Mouse (Mus musculus) embryonic facial prominence, embryonic 14.5 days (tissue): ENCODE data around the gene B4galnt1. TPM values are rescaled to one million over a fixed set of nuclear protein-coding genes. Genes with fewer than 3 reads are reported as not detected.
A peak's percentile ranks its signal among the peaks of the same experiment; 100 is the strongest.

Source experiments
- ATAC-seq: fragments of 200-750 bp; cut with Nextera tagmentation; 2 replicates; pipeline ENCODE4 v1.8.0; 2017; ENCODE audit warnings: low read depth, moderate number of reproducible peaks, moderate TSS enrichment
- DNase-seq: peaks from one replicate; pipeline ENCODE4 v3.0.0-alpha.2; 2015; ENCODE audit warnings: low spot score
- H3K27ac ChIP-seq: fragments of 300-500 bp; sonication (generic); replicated peaks from 2 replicates; pipeline ENCODE4 v1.5.1; 2014; ENCODE audit warnings: low read depth, mild to moderate bottlenecking, low read length, moderate library complexity
- H3K27me3 ChIP-seq: fragments of 300-500 bp; sonication (generic); replicated peaks from 2 replicates; pipeline ENCODE4 v1.6.1; 2014; ENCODE audit warnings: low read length; ENCODE audit not compliant: control insufficient read depth, insufficient read depth
- H3K36me3 ChIP-seq: fragments of 300-500 bp; sonication (generic); 2 replicates; pipeline ENCODE4 v1.6.1; 2014; ENCODE audit warnings: low read length, mixed read lengths; ENCODE audit not compliant: control insufficient read depth, insufficient read depth
- H3K4me1 ChIP-seq: fragments of 300-500 bp; sonication (generic); 2 replicates; pipeline ENCODE4 v1.6.1; 2014; ENCODE audit warnings: antibody characterized with exemption, low read length; ENCODE audit not compliant: control insufficient read depth, insufficient read depth
- H3K4me2 ChIP-seq: fragments of 300-500 bp; sonication (generic); 2 replicates; pipeline ENCODE4 v1.6.1; 2014; ENCODE audit warnings: low read depth, mild to moderate bottlenecking, low read length, moderate library complexity, mixed read lengths
- H3K4me3 ChIP-seq: fragments of 300-500 bp; sonication (generic); 2 replicates; pipeline ENCODE4 v1.5.1; 2014; ENCODE audit warnings: low read depth, mild to moderate bottlenecking, low read length
- H3K9ac ChIP-seq: fragments of 300-500 bp; sonication (generic); 2 replicates; pipeline ENCODE4 v1.6.1; 2014; ENCODE audit warnings: low read depth, mild to moderate bottlenecking, low read length, moderate library complexity, mixed read lengths
- H3K9me3 ChIP-seq: fragments of 300-500 bp; sonication (generic); 2 replicates; pipeline ENCODE4 v1.6.1; 2016; ENCODE audit warnings: low read length; ENCODE audit not compliant: control insufficient read depth
- WGBS: fragments of 180-500 bp; shearing (Covaris S2); extraction: QIAGEN DNeasy Blood & Tissue Kit; methylation state at CpG from one replicate; pipeline ENCODE4 v1.1.7; 2014; 5-methylcytosine and 5-hydroxymethylcytosine counted together
- polyA plus RNA-seq: library from polyadenylated mRNA; unstranded; fragments of >200 nt; fragmentation: Nextera tagmentation; extraction: Ambion mirVana; gene quantifications from 2 replicates; pipeline ENCODE4 v1.2.1, GENCODE M21; 2014

B4galnt1 gene
- polyA plus RNA-seq, 1 experiment from 2014 or later = 9.8 TPM

DNA sequence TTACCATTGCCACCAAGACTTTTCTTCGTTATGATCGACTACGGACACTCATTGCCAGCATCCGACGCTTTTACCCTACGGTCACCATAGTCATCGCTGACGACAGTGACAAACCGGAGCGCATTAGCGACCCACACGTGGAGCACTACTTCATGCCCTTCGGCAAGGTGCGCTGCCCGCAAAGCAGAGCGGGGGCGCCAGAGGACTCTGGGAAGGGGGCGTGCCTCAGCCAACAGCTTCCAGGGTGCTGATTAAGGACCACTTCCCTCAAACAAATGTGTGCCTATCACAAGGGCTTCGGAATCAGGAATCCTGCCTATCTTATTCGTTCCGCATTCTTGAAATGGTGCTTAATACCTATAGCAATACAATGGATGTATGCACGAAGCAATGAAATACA is 5.0 kb downstream of the B4galnt1 start:
- Histone ChIP-seq H3K9ac (peak overlapping the region; percentile 50; the same call in 1 of the 2 replicates), H3K4me3 (peak overlapping the region; percentile 45), H3K9me3 (no peaks in the 10 kb centered on the region), H3K4me2 (peak overlapping the region; percentile 81), H3K4me1 (peaks cover 9% of the 10 kb centered on the region), H3K27me3 (peaks cover 60% of the 10 kb centered on the region), H3K36me3 (no peaks in the 10 kb centered on the region), H3K27ac (no peak overlapping the region)
- no peak for ATAC-seq
- 2% methylated on average over 22 of the region's 22 CpGs for WGBS
- peak; percentile 40 for DNase-seq

DNA sequence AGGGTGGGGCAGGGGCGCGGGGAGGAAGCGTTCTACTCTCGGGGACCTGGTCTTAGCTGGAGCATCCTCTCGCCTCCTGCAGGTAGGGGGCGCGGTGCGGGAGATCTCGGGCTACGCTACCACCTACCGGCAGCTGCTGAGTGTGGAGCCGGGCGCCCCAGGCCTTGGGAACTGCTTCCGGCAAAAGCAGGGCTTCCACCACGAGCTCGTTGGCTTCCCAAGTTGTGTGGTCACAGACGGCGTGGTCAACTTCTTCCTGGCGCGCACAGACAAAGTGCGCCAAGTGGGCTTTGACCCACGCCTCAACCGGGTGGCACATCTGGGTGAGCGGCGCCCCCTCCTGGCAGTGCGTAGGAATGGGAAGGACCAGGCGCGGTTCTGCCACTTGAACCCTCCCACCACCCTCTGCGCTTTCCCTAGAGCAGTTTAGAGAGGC is 5.8 kb downstream of the B4galnt1 start:
- DNase-seq (peak; percentile 77), ATAC-seq (peak; percentile 82)
- Histone ChIP-seq H3K9ac (peak overlapping the region; percentile 50; the same call in 1 of the 2 replicates), H3K27me3 (peaks cover 52% of the 10 kb centered on the region), H3K4me1 (peaks cover 9% of the 10 kb centered on the region), H3K4me3 (peak overlapping the region; percentile 45), H3K36me3 (no peaks in the 10 kb centered on the region), H3K9me3 (no peaks in the 10 kb centered on the region), H3K4me2 (peak overlapping the region; percentile 81), H3K27ac (no peak overlapping the region)
- WGBS = 0% methylated on average over 10 of the region's 29 CpGs

DNA sequence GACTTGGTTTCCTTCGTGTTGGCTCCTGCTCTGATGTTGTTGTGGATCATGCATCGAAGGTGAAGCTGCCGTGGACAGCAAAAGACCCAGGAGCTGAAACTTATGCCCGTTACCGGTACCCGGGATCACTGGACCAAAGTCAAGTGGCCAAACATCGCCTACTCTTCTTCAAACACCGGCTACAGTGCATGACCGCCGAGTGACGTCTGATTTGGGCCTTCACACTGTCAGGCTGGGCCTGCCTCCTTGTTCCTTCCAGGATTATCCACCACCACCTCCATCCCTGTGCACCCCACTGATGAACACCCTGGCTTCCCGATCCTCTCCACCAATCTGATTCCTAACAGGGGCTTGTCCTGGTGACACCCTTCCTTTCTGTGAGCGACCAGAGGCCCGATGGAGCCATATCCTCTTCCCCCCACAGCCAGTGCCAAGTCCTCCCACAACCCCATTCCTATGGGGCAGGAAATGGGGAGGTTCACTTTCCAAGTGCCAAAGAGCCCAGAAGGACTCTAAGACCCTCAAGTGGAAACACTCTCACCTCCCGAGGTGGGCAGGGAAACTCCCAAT is 6.7 kb downstream of the B4galnt1 start:
- WGBS = 86% methylated on average over 15 of the region's 15 CpGs
- ATAC-seq (no peak), DNase-seq (no peak)
- H3K27me3 ChIP-seq = peaks cover 45% of the 10 kb centered on the region
- H3K27ac ChIP-seq = no peak overlapping the region
- H3K4me1 ChIP-seq = peaks cover 9% of the 10 kb centered on the region
- H3K4me2 ChIP-seq = no peak overlapping the region
- H3K9me3 ChIP-seq = no peaks in the 10 kb centered on the region
- H3K36me3 ChIP-seq = no peaks in the 10 kb centered on the region
- H3K4me3 ChIP-seq = no peak overlapping the region
- H3K9ac ChIP-seq = no peak overlapping the region

DNA sequence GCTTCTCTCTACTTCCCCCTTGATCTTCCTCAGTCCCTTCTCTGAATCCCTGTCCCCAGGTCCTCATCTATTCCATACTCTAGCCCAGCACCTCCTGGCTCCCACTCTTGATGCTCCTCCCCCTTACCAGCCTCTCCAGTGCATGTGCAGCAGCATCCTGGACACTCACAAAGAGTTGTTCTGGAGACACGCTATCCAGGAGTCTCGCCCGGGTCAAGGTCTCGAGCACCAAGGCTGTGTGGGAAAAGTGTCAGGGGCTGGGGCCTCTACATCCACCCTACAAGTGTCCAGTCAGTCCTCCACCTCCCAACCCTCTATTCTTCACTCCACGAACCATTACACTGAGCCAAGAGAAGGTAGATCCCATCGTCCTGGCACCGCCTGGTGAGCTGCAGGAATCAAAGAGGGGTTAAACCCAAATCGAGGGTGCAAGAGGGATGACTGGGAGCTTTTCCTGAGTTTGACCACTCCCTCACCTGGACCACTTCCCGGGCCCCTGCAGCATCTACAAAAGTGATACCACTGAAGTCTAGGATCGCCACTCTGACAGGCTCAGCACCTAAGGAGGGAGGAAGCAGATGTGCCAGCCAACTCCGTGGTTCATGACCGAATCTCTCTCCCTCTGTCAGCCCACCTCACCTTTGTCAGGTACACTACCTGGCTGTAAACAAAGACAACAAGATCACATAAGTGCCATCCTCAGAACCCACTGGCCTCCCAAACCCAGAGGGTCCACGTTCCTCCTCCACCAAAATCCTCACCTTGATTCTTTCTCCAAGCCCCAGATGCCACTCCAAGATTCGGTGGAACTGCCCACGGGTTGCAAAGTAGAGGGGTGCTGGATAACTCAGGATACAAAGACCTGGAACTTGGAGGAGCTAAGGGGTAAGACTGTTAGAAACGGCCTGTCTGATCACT is 8.4 kb downstream of the B4galnt1 start:
- Histone ChIP-seq H3K27me3 (peaks cover 46% of the 10 kb centered on the region), H3K4me2 (no peak overlapping the region), H3K27ac (no peak overlapping the region), H3K9ac (no peak overlapping the region), H3K4me1 (peaks cover 16% of the 10 kb centered on the region), H3K4me3 (no peak overlapping the region), H3K36me3 (no peaks in the 10 kb centered on the region), H3K9me3 (no peaks in the 10 kb centered on the region)
- DNase-seq = no peak
- WGBS = 85% methylated on average over 16 of the region's 16 CpGs
- ATAC-seq = no peak

GRCm38 (mm10) chr10:127174170-127174569 is 9.1 kb downstream of the B4galnt1 start:
- no peak overlapping the region for H3K4me2 ChIP-seq
- H3K27me3 ChIP-seq = peaks cover 48% of the 10 kb centered on the region
- H3K27ac ChIP-seq = no peak overlapping the region
- no peaks in the 10 kb centered on the region for H3K36me3 ChIP-seq
- no peaks in the 10 kb centered on the region for H3K9me3 ChIP-seq
- no peak overlapping the region for H3K4me3 ChIP-seq
- ATAC-seq (no peak), DNase-seq (no peak)
- 86% methylated on average over 7 of the region's 7 CpGs for WGBS
- H3K9ac ChIP-seq = no peak overlapping the region
- H3K4me1 ChIP-seq = peaks cover 16% of the 10 kb centered on the region

GRCm38 (mm10) chr10:127176228-127176627 is 11.2 kb downstream of the B4galnt1 start:
- Histone ChIP-seq H3K4me1 (peaks cover 7% of the 10 kb centered on the region; the same call in 1 of the 2 replicates), H3K4me2 (no peak overlapping the region), H3K36me3 (no peaks in the 10 kb centered on the region), H3K4me3 (no peak overlapping the region), H3K27ac (no peak overlapping the region), H3K27me3 (peaks cover 48% of the 10 kb centered on the region), H3K9me3 (no peaks in the 10 kb centered on the region), H3K9ac (no peak overlapping the region)
- DNase-seq (no peak), ATAC-seq (no peak)
- 35% methylated on average over 3 of the region's 3 CpGs for WGBS

DNA sequence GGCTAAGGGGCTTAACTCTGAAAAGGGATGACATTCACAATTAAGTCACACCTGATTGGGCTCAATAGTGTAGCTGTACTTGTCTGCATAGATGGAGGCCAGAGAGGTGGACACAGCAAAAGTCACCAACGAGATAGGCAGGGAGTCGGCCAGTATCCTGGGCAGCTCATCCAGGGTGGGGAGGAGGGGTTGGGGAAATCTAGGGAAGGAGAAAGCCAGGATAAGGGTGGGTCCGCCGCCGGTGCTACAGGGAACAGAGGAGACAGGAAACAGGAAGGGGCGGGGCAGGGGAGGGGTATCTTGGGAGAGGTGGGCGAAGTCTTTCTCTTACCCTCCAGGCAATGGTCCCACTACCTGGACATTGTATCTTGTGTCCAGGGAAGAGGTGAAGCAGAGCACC is 11.7 kb downstream of the B4galnt1 start:
- DNase-seq = no peak
- Histone ChIP-seq H3K4me1 (peaks cover 7% of the 10 kb centered on the region; the same call in 1 of the 2 replicates), H3K36me3 (no peaks in the 10 kb centered on the region), H3K27me3 (peaks cover 48% of the 10 kb centered on the region), H3K4me2 (peak overlapping the region; percentile 15; the same call in 1 of the 2 replicates), H3K4me3 (no peak overlapping the region), H3K9me3 (no peaks in the 10 kb centered on the region), H3K9ac (no peak overlapping the region), H3K27ac (no peak overlapping the region)
- WGBS = 8% methylated on average over 7 of the region's 7 CpGs
- ATAC-seq = no peak

- Histone ChIP-seq H3K36me3 (0 out of 2 replicates have a peak, but pooled peaks cover 3% of the 10 kb centered on the region), H3K4me2 (peak overlapping the region; percentile 61), H3K9me3 (no peaks in the 10 kb centered on the region), H3K9ac (no peak overlapping the region), H3K27me3 (peaks cover 51% of the 10 kb centered on the region), H3K27ac (no peak overlapping the region), H3K4me3 (no peak overlapping the region), H3K4me1 (peaks cover 7% of the 10 kb centered on the region; the same call in 1 of the 2 replicates)
- 20% methylated on average over 9 of the region's 9 CpGs for WGBS
- ATAC-seq (no peak), DNase-seq (no peak)
These were observed 12.2 kb downstream of the B4galnt1 start for GRCm38 (mm10) chr10:127177235-127177634.
